Mouse (Mus musculus) layer of hippocampus, postnatal 14 days (tissue): ENCODE results near the gene Srpx. TPM values are rescaled to one million over a fixed set of nuclear protein-coding genes. Genes with fewer than 3 reads are reported as not detected.

Source experiments
- DNase-seq, 2 experiments: peaks; one replicate each; pipeline ENCODE4 v3.0.0; 2021 to 2022; ENCODE audit warnings: low spot score in 2 of 2, mixed read lengths in 1 of 2
- long read RNA-seq, 2 experiments: library from polyadenylated mRNA; stranded (forward); transcript quantifications; one replicate each; pipeline ENCODE4 v2.0.0; 2021
- total RNA-seq, 2 experiments: library from RNA; stranded (reverse); gene quantifications; 2 replicates each; pipeline ENCODE4 v1.2.3; 2021

Srpx gene
- total RNA-seq, result under 1 TPM; 0.52 to 0.53 TPM
- long read RNA-seq, experiment 1, partial matches to known transcripts, result 0 of 1 reads
- long read RNA-seq, experiment 1, other reads (novel, unspliced or antisense), result 0 of 1 reads
- long read RNA-seq, experiment 2, result 0 reads

DNA sequence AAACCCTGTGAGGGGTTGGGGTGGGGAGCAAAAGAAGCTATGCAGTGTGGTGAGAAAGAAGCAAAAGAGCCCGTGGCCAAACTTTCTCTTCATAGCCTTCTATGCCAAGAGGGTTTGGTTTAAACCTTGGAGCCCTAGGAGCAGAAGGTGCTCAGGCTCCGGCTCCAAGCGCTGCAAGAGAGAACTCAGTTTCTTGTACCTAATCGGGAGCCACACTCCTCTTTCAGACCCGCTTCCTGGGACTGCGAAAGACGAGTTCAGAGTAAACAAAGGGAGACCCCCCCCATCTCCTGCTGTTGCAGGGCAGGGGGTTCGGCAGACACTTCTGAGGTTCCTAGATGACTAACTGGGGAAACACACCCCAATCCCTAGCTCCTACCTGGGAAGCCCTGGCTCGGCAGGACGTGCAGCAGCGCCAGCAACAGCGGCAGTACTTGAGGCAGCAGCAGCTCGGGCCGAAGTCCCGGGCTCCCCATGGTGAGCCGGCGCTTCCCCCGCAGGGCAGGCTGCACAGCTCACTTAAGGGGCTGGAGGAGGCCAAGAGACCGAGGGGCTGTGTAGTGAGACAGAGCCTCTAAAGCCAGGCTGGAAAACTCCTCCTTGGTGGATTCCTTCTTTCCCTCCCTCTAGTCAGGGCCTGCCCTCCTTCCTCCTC is at the start of gene Srpx:
Gene Srpx (minus strand): TSS at position 645 of the 655 bp plus-strand sequence.
- DNase-seq, result no peak

DNA sequence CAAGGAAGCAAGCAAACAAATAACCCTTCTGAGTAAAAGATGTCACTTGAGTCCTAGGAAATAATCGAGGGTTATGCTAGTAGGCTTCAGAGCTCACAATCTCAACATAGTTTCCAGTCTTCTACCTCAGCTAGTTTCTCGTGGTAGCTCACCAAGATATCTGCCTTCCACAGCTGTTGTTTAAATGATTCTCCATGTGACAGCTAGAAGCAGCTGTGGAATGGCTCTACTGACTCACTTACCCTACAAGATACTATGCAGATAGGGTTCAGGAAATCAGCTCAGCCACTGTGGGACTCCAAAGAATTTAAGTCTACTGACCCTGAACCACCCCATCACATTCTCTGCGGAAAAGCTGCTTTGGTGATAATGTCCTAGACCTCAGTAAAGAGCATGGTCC is 34.9 kb upstream of the Srpx start:
- DNase-seq, result no peak

DNA sequence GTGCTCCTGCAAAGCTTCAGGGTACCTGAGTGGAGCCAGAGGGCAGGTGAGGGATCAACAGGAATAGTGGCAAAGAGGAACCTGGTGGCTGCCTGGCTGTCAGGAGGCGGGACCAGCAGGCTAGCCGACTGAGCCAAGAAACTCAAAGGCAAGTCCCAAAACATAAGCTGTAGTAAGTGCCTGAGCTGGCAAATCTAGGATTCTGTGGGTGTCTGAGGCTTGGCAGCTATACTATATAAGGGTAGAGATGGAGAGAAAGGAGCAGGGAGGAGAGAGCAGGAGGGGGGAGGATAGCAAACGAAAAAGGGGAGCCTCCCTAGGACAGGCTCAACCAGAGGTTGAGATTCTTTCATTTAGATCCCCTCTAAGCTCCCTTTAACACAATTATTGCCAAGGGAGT is 1.7 kb downstream of the Srpx start:
- no peak for DNase-seq

DNA sequence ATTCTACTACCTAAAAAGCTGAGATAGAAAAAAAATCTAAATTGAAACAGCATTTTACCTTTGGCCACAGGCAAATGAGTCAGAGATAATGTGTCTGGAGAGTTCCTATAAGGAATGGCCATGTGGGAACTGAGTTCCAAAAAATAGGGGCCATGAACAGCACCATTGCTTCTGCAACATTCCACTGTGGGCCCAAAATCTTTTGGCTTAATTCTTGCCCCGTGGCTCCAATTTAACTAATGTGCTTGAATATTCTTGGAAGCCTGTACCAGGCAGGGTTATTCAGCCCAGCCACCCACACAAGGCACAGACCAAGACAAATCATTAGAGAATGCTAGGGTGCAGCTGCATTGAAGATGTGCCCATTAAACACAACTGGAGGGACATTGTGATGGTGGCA is 6.8 kb downstream of the Srpx start:
- DNase-seq, result no peak

DNA sequence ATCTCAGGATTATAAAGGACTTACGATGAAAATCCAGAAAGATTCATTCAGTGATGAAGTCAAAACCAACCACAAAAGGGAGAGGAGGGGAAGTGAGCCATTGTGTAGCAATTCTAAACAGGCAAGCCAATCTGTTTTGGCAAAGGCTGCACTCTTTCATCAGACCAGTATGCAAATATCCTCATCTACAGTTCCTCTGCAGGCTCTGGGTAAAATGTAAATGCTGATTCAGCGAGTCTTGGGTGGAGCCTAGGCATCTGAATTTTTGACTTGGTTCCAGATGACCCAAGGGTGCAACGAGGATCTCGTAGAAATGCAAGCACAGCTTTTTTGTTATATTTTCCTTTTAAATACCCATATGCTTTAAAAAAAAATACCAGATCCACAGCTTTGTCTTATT is 9.0 kb downstream of the Srpx start:
- no peak for DNase-seq

DNA sequence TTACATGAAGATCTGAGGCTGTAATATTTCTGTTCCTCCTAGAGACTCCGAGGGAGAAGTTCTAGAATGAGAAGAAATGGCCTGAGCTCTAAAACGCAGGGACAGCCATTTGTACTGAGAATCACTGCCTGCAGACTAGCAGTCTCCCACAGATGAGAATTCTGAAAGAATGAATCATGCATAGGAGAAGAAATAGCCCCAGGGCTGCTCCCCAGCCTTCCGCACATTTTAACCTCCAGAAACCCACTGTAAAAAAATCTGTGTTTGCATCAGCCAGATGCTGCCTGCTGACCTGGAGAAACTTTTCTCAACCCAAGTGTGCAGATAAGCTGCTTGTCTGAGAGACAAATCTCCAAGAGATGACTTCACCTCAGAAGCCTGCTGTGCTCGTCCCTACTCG is 12.0 kb downstream of the Srpx start:
- DNase-seq, result no peak

DNA sequence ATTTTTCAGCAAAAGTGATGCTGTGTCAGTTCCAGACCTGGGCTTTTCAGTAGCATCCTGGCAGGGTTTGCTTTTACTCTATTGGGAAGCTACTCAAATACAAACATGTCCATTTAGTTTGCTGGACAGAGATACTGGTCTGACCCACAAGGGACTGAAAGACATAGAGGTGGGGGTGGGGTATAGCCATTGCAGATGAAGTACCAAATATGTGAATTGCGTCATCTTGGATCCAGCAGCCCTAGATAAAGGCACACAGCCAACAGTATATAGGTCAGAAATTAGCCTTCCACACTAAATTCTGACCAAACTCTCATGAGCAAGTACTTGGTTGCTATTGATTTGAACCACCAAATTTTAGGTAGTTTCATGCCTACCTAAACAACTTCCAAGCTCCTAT is 14.8 kb downstream of the Srpx start:
- no peak for DNase-seq

DNA sequence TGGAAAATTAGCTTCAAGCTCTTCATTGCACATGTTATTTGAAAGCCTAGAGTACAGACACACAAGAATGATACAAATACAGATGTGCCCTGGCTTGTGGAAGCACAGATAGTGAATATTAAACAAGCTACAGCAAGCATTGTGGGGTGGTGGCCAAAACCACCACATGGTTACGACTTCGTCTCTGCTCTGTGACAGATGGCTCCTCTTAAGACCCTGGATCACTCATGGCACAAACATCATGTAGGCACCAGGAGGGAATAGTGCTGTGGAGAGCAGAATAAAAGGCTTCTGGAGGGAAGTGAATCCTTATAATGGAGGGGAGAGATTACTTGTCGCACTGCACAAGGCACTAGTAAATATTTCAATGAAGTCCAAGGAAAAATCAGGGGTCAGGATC is 21.7 kb downstream of the Srpx start:
- peak in 1 of 2 experiments; percentile 23 for DNase-seq

DNA sequence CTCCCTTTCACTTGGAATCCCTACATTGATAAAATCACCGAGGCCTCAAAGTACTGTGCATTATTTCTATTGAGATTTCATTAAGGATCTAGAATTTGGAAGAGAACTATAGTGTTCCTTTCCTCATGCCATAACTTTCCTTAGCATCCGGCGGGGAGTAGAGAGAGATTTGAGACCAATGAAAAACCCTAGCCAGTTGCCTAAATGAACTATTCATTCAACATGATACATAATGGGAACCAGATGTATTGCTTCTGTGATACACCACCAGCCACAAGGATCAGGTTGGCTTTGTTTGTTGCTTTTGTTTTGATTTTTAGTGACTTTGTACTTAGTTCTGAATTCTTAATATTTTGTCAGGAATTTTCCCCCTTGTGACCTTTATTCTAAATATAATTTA is 37.1 kb downstream of the Srpx start:
- no peak for DNase-seq

DNA sequence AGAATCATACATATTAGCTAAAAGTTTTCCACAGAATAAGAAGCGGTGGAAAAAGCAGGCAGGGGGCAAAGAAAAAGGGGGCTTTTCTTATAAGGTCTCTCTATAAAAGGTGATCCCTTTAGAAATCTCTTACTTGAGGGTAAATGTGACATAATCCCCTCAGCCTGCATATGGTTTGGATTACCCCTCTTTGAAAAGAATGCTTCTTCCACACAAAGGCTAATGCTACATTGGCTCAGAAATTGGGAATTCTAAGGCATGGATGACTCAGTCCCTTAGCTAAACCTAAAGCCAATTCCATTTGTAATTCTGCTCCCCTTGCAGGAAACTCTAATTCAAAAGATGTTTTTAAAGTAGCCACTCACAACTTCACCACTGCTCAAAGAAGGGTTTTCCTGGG is 37.5 kb downstream of the Srpx start:
- no peak for DNase-seq

DNA sequence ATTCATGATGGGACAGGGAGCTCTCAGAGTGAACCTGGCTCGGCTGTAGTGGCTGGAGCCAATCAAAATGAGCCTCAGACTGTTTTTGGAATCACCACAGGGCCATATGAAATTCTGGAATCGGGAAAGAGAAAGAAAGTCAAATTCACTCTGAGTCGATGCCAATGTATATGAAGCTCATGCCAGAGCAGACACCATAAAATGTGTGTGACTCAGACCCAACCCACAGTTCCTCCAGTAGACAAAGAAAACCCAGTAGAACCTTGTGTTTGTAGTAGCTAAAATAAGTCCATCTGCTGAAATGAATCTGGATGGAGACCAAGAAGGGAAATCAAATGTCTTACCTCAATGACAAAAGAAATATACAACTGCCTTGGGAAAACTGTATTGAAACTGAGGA is 43.5 kb downstream of the Srpx start:
- no peak for DNase-seq

DNA sequence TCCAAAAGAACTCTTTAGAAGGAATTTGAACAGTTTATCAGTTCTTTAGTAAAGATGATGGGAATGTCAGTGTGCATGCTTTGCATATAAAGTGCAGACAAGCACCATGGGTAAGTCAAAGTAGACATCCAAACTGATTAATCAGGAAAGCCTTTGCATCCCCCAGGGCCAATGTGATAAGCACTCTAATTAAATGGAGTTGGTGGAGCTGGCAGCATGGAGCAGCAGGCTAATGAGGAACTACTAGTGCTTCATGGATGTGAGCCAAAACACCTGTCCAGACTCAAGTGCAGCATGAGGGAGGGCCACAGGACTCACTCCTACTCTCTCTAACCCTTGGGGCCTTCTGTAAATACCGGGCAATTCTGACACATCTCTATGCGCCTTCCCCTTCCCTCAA is 46.0 kb downstream of the Srpx start:
- DNase-seq, result no peak

DNA sequence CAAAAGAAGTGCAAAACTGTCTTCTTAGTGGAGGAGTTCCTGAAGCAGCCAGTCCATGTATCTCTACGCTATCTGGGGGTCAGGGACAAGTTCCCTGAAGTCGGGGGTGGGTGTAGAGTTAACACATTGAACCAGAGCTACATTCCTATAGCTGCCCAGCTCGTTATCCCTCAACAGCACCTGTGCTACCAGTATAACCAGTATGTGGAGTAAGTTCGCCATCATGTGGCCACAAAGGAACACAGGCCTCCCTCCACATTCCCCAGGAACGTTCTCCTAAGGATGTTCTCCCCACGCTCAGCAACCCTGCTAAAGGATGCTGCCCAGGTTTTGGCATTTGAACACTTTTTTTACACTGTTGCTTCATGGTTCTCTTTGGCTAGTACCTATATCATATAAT is 46.8 kb downstream of the Srpx start:
- DNase-seq, result peak; percentile 14 to 50

DNA sequence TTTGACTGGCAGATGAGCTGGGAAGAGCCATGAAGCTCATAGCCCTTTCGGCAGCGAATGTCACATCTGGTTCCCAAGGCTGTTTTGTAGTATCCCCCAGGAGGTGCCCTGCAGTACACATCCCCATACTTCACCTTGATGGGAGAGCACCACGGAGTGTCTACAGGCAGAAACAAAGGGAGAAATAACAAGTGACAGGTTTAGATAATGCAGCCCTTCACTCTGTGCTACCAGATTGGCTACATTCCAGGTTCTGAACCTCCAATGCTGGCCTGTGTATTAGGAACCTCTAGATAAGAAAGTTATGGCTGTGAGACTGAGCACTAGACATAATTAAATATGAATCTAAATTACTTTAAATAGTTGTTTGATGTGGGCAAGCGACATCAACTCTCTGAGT is 48.1 kb downstream of the Srpx start:
- DNase-seq, result no peak

DNA sequence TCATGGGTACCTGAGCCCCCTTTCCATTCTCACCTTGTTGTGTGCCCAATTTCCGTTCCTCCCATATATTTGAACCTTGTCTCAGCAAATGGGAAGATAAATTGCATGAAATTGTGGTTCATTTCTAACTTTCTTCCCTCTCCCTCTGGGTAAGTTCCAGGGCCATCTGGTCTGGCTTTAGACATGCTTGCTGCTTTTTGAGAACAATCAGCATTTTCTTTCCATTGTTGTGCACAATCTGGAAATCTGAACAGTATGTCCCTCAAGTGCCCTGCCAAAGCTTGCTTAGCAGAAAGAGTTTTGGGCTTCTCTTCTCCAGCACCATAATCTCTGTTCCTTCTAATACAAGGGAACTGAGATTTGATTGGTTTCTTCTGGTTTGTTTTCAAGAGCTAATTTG is 53.7 kb downstream of the Srpx start:
- DNase-seq, result peak; percentile 14 to 60

DNA sequence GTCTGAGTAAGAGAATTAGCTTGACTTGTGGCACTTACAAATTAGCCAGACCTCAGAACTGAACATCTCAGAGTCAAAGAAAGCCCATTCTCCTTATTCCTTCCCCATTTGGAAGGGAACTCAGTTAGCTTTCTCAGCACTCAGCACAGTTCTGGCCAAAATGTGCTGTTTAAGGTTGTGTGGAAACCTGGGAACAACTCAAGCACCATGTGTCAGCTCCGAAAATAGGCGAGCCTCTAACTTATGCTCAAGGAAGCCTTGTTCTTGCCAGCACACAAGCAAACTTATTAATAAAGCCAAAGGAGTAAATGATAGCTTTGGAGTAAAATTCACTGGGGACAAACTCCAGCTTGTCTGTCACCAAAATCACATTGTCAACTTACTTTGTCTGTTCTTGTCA is 54.1 kb downstream of the Srpx start:
- no peak for DNase-seq

DNA sequence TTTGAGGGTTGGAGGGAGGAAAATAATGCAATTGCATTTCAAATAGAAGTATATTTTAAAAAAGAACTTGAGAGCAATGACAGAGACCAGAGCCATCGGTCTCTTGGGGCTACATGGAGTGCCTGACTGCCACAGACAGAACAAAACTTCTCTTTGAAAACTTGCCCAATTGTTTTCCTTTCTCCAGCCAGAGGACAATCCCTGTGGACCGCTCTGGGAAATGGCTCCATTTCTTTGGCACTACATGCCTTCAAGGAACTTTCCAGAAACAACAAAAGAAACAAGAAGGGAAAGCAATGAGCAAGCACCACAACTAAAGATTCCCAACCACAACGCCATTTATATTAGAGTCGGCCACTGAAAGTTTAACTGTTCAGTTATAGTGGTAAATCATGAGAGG is 55.3 kb downstream of the Srpx start:
- no peak for DNase-seq

DNA sequence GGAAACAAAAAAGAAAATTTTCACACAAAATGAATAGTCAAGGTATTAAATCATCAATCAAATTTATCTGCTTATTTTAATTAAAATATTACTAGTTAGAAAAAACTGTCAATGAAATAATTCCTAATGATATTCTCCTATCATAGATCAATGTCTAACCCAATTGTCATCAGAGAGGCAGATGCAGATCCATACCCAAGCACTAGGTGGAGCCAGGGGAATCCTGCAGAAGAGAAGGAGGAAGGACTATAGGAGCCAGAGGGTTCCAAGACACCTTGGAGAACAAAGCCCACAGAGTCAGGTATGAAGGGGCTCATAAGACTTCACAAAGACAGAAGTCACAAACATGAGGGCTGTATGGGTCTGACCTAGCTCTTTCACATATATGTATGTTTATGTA is 82.8 kb downstream of the Srpx start:
- no peak for DNase-seq

DNA sequence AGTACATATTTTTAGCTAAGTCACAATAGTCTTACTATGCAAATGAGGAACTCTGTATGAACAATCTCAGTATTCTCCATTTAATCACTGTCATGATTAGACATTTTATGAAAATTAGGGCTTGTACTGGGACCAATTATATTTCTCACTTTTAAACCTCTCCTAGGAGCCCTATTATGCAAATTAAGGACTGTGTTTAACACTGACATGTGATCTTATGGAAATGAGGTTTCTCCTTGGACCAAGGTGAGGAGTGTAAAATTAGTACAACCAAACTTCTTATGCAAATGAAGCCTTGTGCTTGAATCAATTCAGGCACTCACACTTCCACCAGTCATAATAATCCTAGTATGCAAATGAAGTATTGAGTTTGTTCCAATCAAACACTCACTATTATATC is 107.3 kb downstream of the Srpx start:
- DNase-seq, result no peak

DNA sequence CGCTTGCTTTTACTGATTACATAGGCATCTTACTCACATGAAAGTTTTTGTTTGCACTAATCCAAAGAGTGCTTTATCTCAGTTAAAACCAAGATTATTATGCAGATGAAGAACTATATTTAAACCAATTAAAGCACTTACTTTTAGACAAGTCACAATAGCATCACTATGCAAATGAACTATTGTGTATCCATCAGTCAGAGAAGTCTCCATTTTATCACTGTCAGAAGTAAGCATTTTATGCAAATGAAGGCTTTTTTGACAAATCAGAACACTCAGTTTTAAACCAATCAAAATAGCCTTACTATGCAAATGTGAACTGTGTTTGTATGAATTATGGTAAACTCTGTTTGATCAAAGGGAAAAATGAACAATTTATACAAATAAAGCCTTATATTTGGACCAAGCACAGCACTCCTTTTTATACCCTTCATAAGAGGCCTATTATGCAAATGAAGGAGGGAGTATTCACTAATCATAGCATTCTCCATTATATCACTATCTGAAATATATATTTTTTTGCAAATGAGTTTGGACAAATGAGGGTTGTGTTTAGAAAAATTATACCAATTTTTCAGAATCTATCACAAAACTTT is 109.7 kb downstream of the Srpx start:
- DNase-seq, result no peak

DNA sequence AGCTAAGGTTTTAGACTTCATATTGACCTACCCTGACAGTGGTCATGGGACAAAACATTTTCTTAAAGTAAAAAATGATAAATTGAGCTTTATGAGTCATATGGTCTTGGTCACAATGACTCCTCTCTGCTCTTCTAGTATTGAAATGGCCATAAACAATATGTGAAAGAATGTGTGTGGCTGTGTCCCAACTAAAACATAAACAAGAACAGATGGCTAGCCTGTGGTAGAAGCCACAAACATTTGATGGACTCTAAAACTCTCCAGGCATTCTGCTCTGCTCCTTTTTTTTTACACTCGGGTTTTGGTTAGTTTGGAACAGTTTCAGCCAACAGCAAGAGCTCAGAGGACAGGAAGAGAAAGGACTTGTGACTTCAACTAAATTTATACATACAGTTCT is 111.6 kb downstream of the Srpx start:
- no peak for DNase-seq

DNA sequence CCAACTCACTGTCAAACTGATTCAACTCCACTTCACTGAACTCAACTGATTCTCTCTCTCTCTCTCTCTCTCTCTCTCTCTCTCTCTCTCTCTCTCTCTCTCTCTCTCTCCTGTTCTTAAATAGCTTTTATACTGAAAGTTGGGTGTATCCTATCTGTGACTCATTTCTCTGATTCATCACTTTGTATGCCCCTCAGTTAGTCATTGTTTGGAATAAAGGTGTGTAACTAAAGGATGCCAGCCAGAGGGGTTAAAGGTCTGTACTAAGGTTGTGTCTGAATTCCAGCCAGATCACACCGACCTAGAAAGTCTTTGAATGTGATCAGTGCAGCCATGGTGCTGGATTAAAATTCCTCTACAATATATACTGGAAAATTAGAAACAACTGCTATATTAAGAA is 116.8 kb downstream of the Srpx start:
- DNase-seq, result no peak
